Mouse (Mus musculus) lung, postnatal 10 days (tissue): ENCODE measurements around the gene Zkscan5.
"Not testable (repeated sequence)": the region's sequence is repeated elsewhere in the genome, so short reads cannot be mapped to it uniquely, and the experiment has no call there.

Source experiments
- DNase-seq: peaks from one replicate; pipeline ENCODE4 v3.0.0; 2021

Zkscan5 gene

DNA sequence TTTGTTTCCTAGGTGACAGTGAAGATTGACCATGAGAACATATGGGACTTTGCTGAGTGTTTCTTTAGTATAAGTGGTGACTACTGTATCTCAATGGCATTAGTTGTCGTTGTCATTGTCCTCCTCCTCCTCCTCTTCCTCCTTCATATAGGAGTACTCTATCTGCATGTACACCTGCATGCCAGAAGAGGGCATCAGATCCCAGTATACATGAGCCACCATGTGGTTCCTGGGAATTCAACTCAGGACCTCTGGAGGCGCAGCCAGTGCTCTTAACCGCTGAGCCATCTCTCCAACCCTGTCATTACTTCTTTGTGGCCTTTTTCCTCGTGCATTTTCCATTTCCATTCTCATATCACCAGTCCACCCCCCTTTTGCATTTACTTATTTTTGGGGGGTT, 10.3 kb downstream of the Zkscan5 start:
- DNase-seq = peak; percentile 16

GRCm38 (mm10) chr5:145217746-145218145, 13.4 kb downstream of the Zkscan5 start:
- DNase-seq = no peak

GRCm38 (mm10) chr5:145218206-145218605, 13.8 kb downstream of the Zkscan5 start:
- DNase-seq = no peak

- no peak for DNase-seq
These were observed 14.3 kb downstream of the Zkscan5 start for GRCm38 (mm10) chr5:145218671-145219070.

DNA sequence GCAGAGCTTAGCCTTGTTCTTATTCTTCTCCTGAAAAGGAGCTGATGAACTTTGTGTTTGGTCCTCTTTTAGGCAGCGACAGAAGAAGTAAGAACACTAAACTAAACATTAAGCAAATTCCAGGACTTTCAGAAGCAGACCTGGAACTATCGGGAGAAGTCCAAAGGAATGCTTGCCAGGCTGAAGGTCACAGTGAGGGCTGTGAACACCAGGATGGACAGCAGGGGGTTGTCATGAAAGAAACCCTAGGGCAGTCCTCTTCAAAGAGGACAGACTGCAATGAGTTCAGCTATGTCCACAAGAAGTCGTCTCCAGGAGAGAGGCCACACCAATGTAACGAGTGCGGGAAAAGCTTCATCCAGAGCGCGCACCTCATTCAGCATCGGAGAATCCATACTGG, 15.6 kb downstream of the Zkscan5 start:
- DNase-seq = no peak

GRCm38 (mm10) chr5:145222840-145223239, 18.5 kb downstream of the Zkscan5 start:
- DNase-seq = no peak

DNA sequence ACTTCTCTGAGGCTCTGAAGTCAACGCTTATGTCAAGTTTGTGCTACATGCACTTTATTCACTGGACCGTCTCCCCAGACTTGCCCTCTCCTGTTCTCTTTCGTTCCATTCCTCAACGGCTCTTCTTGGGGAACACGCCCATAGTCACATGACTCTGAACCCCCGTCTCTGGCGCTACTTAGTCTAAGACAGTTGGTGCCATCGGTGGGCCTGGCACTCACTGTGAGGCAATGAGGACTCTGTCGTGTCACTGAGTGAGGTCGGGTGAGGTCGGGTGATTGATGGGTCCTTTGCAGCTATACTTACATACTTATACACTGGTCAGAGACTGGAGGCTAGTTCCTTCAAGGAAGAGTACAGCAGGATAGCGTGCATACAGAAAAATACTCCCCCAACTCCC, 19.0 kb downstream of the Zkscan5 start:
- no peak for DNase-seq

DNA sequence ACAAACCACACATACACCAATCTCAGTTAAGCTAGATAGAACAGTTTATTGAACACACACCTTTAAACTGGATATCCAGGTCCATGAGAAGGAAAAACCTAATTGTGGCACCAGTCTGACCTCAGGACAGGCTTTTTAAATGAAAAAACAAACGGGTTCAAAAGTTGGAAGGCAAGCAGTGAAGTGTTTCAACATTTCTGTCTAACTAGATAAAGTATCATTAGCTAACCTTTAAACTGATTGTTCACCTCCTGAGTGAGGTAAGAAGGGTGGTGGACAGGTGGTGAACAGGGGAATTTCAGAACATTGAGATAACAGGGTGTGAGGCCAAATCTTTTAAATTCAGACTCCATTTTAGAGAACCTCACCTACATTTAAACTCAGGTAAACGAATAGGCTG, 22.1 kb downstream of the Zkscan5 start:
- DNase-seq = no peak

DNA sequence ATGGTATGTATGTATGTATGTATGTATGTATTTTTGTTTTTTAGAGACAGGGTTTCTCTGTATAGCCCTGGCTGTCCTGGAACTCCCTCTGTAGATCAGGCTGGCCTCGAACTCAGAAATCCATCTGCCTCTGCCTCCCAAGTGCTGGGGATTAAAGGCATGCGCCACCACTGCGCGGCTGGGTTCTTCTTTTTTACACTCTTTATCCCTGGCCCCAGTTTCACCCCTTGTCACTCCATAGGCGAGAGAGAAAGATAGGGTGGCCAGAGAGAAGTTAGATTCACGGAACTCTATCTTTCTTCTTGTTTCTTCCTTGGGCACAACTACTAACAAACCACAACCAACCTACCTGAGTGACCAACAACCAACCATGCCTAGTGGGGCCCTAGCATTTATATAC, 24.9 kb downstream of the Zkscan5 start:
- not testable (repeated sequence) for DNase-seq

- no peak for DNase-seq
These were observed 26.3 kb downstream of the Zkscan5 start for GRCm38 (mm10) chr5:145230641-145231040.

DNA sequence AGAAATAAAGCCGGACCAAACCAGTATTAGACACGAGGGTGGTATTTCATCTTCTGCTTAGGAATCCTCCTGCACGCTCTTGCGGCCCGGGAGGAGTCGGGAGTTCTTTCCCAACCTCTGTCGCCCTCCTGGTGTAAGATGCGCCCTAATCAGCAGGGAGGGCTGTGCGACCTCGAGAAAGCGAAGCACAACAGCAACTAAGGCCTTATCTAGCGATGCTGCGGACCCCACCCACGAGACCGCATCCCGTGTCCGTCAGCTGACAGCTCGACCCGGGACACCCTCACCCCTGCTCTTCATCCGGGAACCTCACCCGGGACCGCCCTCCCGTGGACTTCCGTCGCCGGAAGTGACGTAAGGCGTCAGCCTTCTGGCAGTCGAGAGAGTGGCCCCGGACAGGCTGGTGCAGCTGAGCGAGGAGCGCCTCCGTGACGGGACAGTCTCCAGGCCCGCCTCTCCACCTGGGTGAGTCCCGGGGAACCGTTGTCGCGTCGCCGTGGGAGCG, 27.1 kb downstream of the Zkscan5 start, which contains the start of gene Zfp655:
Zfp655 (plus strand) TSS at position 349 of the 505 bp plus-strand sequence.
- DNase-seq = peak; percentile 99

DNA sequence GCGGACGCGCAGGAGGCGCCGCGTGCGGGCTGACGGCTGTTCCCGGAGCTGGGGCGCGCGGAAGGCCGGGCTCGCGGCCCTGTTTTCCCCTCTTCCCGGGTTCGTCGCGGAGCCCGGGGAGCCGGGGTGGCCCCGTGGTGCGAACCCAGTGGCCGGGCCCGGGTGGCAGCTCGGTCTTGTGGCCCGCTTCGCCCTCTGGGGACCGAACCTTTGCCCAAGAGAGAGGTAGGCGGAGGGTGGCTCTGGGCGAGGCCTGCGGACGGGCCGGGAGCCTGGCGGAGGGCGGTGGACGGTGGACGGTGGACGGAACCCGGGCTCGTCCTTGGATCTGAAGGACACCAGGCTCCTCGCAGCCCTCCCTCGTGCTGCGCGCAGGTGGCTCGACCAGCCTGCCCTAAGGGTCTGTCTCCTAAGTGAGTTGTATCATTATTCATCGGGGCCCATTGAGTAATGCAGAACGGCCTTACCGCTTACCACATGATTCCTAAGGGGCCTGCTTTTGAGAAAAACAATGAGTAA, 27.6 kb downstream of the Zkscan5 start:
- DNase-seq = no peak

GRCm38 (mm10) chr5:145234636-145235035, 30.3 kb downstream of the Zkscan5 start:
- peak; percentile 38 for DNase-seq

DNA sequence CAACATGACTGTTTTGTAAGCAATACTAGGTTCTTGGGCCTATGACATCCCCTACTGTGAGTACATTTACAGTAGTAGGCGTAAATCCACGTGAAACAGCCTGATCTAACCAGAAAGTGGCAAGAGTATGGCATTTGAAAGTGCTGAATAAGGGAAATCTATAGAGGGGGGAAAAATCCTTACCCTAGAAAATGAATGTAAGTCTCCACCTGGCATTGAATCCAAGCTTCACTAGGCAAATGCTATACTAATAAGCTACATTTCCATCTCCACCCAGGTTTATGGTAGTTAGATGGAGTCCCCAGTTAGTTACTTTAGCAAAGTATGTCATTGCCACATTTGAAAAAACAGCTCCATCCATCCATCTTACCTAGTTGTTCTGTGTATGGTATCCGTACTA, 45.2 kb downstream of the Zkscan5 start:
- no peak for DNase-seq
